Mouse (Mus musculus) embryo, embryonic 9.5 days (tissue): ENCODE data around the gene Gja5.
A peak's percentile ranks its signal among the peaks of the same experiment; 100 is the strongest.

Experiments
- DNase-seq: peaks from one replicate; pipeline ENCODE4 v3.0.0-alpha.2; 2017; ENCODE audit errors: extremely low spot score

The Gja5 gene

GRCm38 (mm10) chr3:96936241-96936640, 31.7 kb downstream of the Gja5 start:
- peak; percentile 55 for DNase-seq

GRCm38 (mm10) chr3:96937606-96938005, 33.1 kb downstream of the Gja5 start:
- DNase-seq = peak; percentile 16

GRCm38 (mm10) chr3:96938738-96939137, 34.2 kb downstream of the Gja5 start:
- DNase-seq = peak; percentile 89

GRCm38 (mm10) chr3:96942706-96943105, 38.2 kb downstream of the Gja5 start:
- no peak for DNase-seq

- DNase-seq = no peak
These were observed 49.2 kb downstream of the Gja5 start for GRCm38 (mm10) chr3:96953489-96954233.

- DNase-seq = no peak
These were observed 56.1 kb downstream of the Gja5 start for GRCm38 (mm10) chr3:96960597-96960996.

- DNase-seq = no peak
These were observed 58.9 kb downstream of the Gja5 start for GRCm38 (mm10) chr3:96963088-96964034.

GRCm38 (mm10) chr3:96970986-96971385, 66.5 kb downstream of the Gja5 start:
- DNase-seq = no peak

- no peak for DNase-seq
These were observed 70.0 kb downstream of the Gja5 start for GRCm38 (mm10) chr3:96974467-96974866.

- DNase-seq = no peak
These were observed 71.1 kb downstream of the Gja5 start for GRCm38 (mm10) chr3:96975628-96976027.

GRCm38 (mm10) chr3:96977507-96977906, 73.0 kb downstream of the Gja5 start:
- DNase-seq = no peak

- no peak for DNase-seq
These were observed 74.0 kb downstream of the Gja5 start for GRCm38 (mm10) chr3:96978469-96978868.

- no peak for DNase-seq
These were observed 74.5 kb downstream of the Gja5 start for GRCm38 (mm10) chr3:96979020-96979419.

GRCm38 (mm10) chr3:96981833-96982232, 77.3 kb downstream of the Gja5 start:
- DNase-seq = no peak

GRCm38 (mm10) chr3:96982666-96983065, 78.2 kb downstream of the Gja5 start:
- DNase-seq = no peak

GRCm38 (mm10) chr3:96992526-96992925, 88.0 kb downstream of the Gja5 start:
- no peak for DNase-seq

- no peak for DNase-seq
These were observed 93.3 kb downstream of the Gja5 start for GRCm38 (mm10) chr3:96997770-96998169.

- DNase-seq = no peak
These were observed 98.6 kb downstream of the Gja5 start for GRCm38 (mm10) chr3:97003111-97003510.

- DNase-seq = no peak
These were observed 100.0 kb downstream of the Gja5 start for GRCm38 (mm10) chr3:97004509-97004908.

- no peak for DNase-seq
These were observed 102.5 kb downstream of the Gja5 start for GRCm38 (mm10) chr3:97007010-97007448.

- DNase-seq = no peak
These were observed 120.7 kb downstream of the Gja5 start for GRCm38 (mm10) chr3:97025226-97025625.

- peak; percentile 41 for DNase-seq
These were observed 127.6 kb downstream of the Gja5 start for GRCm38 (mm10) chr3:97032053-97032496.

- no peak for DNase-seq
These were observed 131.1 kb downstream of the Gja5 start for GRCm38 (mm10) chr3:97035558-97035957.
